Mouse (Mus musculus): Measurements from ENCODE around the gene Nubp2. TPM values are rescaled to one million over a fixed set of nuclear protein-coding genes. Genes with fewer than 3 reads are reported as not detected.
A peak's percentile ranks its signal among the peaks of the same experiment; 100 is the strongest.

Nubp2 gene
- polyA plus RNA-seq, 1 experiment from 2014 or later: 56.5 TPM

- Histone ChIP-seq H3K27me3 (ENCODE audit: insufficient read depth, low read length) (no peaks in the 10 kb centered on the region), H3K9me3 (ENCODE audit: low read depth, low read length) (no peaks in the 10 kb centered on the region), H3K4me2 (no peak overlapping the region), H3K27ac (ENCODE audit: low read depth) (no peak overlapping the region), H3K4me1 (ENCODE audit: insufficient read depth) (no peaks in the 10 kb centered on the region), H3K36me3 (ENCODE audit: insufficient read depth) (peaks cover 15% of the 10 kb centered on the region; the same call in 1 of the 2 replicates), H3K9ac (no peak overlapping the region), H3K4me3 (ENCODE audit: low read depth, low read length) (no peak overlapping the region)
- no peak for ATAC-seq (ENCODE audit: insufficient read depth)
- DNase-seq: no peak
- 94% methylated on average over 3 of the region's 3 CpGs for whole genome bisulfite sequencing
- no peak for TF ChIP-seq CTCF (IDR thresholded peaks at IDR 0.05; ENCODE audit: low read depth)
Observed at GRCm38 (mm10) chr17:24861785-24862184, 24.4 kb downstream of the Nubp2 start.

- Histone ChIP-seq H3K27ac (ENCODE audit: low read depth) (no peak overlapping the region), H3K4me3 (ENCODE audit: low read depth, low read length) (no peak overlapping the region), H3K9me3 (ENCODE audit: low read depth, low read length) (no peaks in the 10 kb centered on the region), H3K4me2 (no peak overlapping the region), H3K4me1 (ENCODE audit: insufficient read depth) (no peaks in the 10 kb centered on the region), H3K36me3 (ENCODE audit: insufficient read depth) (peaks cover 15% of the 10 kb centered on the region; the same call in 1 of the 2 replicates), H3K27me3 (ENCODE audit: insufficient read depth, low read length) (no peaks in the 10 kb centered on the region), H3K9ac (no peak overlapping the region)
- ATAC-seq (ENCODE audit: insufficient read depth) (no peak), DNase-seq (no peak)
- 89% methylated on average over 8 of the region's 8 CpGs for WGBS
- no peak for TF ChIP-seq CTCF (IDR thresholded peaks at IDR 0.05; ENCODE audit: low read depth)
Observed at GRCm38 (mm10) chr17:24860076-24860475, 26.1 kb downstream of the Nubp2 start.

GRCm38 (mm10) chr17:24858967-24859366, 27.2 kb downstream of the Nubp2 start:
- DNase-seq (no peak), ATAC-seq (ENCODE audit: insufficient read depth) (no peak)
- Histone ChIP-seq H3K4me2 (no peak overlapping the region), H3K36me3 (ENCODE audit: insufficient read depth) (peaks cover 15% of the 10 kb centered on the region; the same call in 1 of the 2 replicates), H3K9ac (no peak overlapping the region), H3K4me3 (ENCODE audit: low read depth, low read length) (no peak overlapping the region), H3K4me1 (ENCODE audit: insufficient read depth) (no peaks in the 10 kb centered on the region), H3K27me3 (ENCODE audit: insufficient read depth, low read length) (no peaks in the 10 kb centered on the region), H3K27ac (ENCODE audit: low read depth) (no peak overlapping the region), H3K9me3 (ENCODE audit: low read depth, low read length) (no peaks in the 10 kb centered on the region)
- 82% methylated on average over 6 of the region's 6 CpGs for WGBS
- no peak for TF ChIP-seq CTCF (IDR thresholded peaks at IDR 0.05; ENCODE audit: low read depth)

GRCm38 (mm10) chr17:24857831-24858470, 28.2 kb downstream of the Nubp2 start:
- Histone ChIP-seq H3K27ac (ENCODE audit: low read depth) (no peak overlapping the region), H3K4me1 (ENCODE audit: insufficient read depth) (no peaks in the 10 kb centered on the region), H3K4me3 (ENCODE audit: low read depth, low read length) (no peak overlapping the region), H3K36me3 (ENCODE audit: insufficient read depth) (peaks cover 14% of the 10 kb centered on the region; the same call in 1 of the 2 replicates), H3K27me3 (ENCODE audit: insufficient read depth, low read length) (no peaks in the 10 kb centered on the region), H3K9ac (no peak overlapping the region), H3K9me3 (ENCODE audit: low read depth, low read length) (no peaks in the 10 kb centered on the region), H3K4me2 (no peak overlapping the region)
- no peak for DNase-seq
- WGBS: 82% methylated on average over 8 of the region's 8 CpGs
- no peak for TF ChIP-seq CTCF (IDR thresholded peaks at IDR 0.05; ENCODE audit: low read depth)
- no peak for ATAC-seq (ENCODE audit: insufficient read depth)

- DNase-seq: no peak
- no peak overlapping the region for H3K27ac ChIP-seq (ENCODE audit: low read depth)
- peaks cover 10% of the 10 kb centered on the region; the same call in 1 of the 2 replicates for H3K36me3 ChIP-seq (ENCODE audit: insufficient read depth)
- 0 out of 2 replicates have a peak, but pooled peaks cover 1% of the 10 kb centered on the region for H3K27me3 ChIP-seq (ENCODE audit: insufficient read depth, low read length)
- no peak overlapping the region for H3K4me3 ChIP-seq (ENCODE audit: low read depth, low read length)
- no peak for TF ChIP-seq CTCF (IDR thresholded peaks at IDR 0.05; ENCODE audit: low read depth)
- no peak for ATAC-seq (ENCODE audit: insufficient read depth)
- no peak overlapping the region for H3K9ac ChIP-seq
- 83% methylated on average over 13 of the region's 13 CpGs for WGBS
- no peaks in the 10 kb centered on the region for H3K4me1 ChIP-seq (ENCODE audit: insufficient read depth)
- no peaks in the 10 kb centered on the region for H3K9me3 ChIP-seq (ENCODE audit: low read depth, low read length)
- H3K4me2 ChIP-seq: no peak overlapping the region
Observed at GRCm38 (mm10) chr17:24856589-24856988, 29.6 kb downstream of the Nubp2 start.

DNA sequence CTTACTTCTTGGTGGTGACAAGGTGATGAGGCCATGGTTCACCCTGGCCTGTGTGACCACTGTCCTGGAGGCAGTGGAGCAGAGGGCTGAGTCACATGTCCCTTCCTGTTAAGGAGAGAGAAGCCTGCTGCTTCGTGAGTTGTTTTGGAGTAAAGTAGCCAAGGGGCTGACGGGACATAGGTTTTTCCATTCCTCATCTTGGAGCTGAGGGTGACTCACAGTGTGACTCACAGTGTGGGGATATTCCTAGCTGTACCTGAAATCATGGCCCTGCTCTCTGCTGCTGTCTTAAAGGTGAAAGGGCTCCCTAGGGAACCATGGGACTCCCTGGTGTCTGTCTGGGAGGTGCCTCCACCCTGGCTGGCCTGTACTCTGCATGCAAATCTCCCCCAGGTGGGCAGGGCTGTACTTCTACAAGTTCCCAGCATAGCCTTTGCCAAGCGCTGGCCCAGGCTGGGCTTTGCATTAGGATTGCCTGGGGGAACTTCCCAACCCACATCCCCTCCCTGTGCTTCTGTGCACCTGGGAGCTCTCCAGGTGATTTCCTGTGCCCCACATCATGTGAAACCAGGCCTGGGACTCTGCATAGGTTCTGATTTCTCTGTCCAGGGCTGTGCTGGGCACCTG, 30.2 kb downstream of the Nubp2 start:
- TF ChIP-seq CTCF (IDR thresholded peaks at IDR 0.05; ENCODE audit: low read depth): no peak
- Histone ChIP-seq H3K4me3 (ENCODE audit: low read depth, low read length) (no peak overlapping the region), H3K4me1 (ENCODE audit: insufficient read depth) (no peaks in the 10 kb centered on the region), H3K9me3 (ENCODE audit: low read depth, low read length) (no peaks in the 10 kb centered on the region), H3K36me3 (ENCODE audit: insufficient read depth) (0 out of 2 replicates have a peak, but pooled peaks cover 3% of the 10 kb centered on the region), H3K27me3 (ENCODE audit: insufficient read depth, low read length) (0 out of 2 replicates have a peak, but pooled peaks cover 6% of the 10 kb centered on the region), H3K27ac (ENCODE audit: low read depth) (no peak overlapping the region), H3K4me2 (no peak overlapping the region), H3K9ac (no peak overlapping the region)
- 80% methylated on average over 3 of the region's 3 CpGs for WGBS
- ATAC-seq (ENCODE audit: insufficient read depth) (no peak), DNase-seq (no peak)

- peak overlapping the region; percentile 67 for H3K4me2 ChIP-seq
- ATAC-seq (ENCODE audit: insufficient read depth): no peak
- H3K27ac ChIP-seq (ENCODE audit: low read depth): no peak overlapping the region
- no peak for DNase-seq
- H3K9me3 ChIP-seq (ENCODE audit: low read depth, low read length): no peaks in the 10 kb centered on the region
- H3K27me3 ChIP-seq (ENCODE audit: insufficient read depth, low read length): 0 out of 2 replicates have a peak, but pooled peaks cover 6% of the 10 kb centered on the region
- 0 out of 2 replicates have a peak, but pooled peaks cover 7% of the 10 kb centered on the region for H3K4me1 ChIP-seq (ENCODE audit: insufficient read depth)
- 74% methylated on average over 10 of the region's 10 CpGs for WGBS
- H3K9ac ChIP-seq: no peak overlapping the region
- H3K36me3 ChIP-seq (ENCODE audit: insufficient read depth): 0 out of 2 replicates have a peak, but pooled peaks cover 2% of the 10 kb centered on the region
- H3K4me3 ChIP-seq (ENCODE audit: low read depth, low read length): peak overlapping the region; percentile 60
- no peak for TF ChIP-seq CTCF (IDR thresholded peaks at IDR 0.05; ENCODE audit: low read depth)
Observed at GRCm38 (mm10) chr17:24851381-24852125, 34.6 kb downstream of the Nubp2 start.

Measured in lung, embryonic 14.5 days (tissue).